Mouse (Mus musculus): ENCODE data around the gene Rnf20. TPM values are rescaled to one million over a fixed set of nuclear protein-coding genes. Genes with fewer than 3 reads are reported as not detected.
"Not testable (repeated sequence)": the region's sequence is repeated elsewhere in the genome, so short reads cannot be mapped to it uniquely, and the experiment has no call there.

Gene Rnf20
- 10 to 100 TPM; 70.9 to 73.0 TPM for total RNA-seq (2021)

DNA sequence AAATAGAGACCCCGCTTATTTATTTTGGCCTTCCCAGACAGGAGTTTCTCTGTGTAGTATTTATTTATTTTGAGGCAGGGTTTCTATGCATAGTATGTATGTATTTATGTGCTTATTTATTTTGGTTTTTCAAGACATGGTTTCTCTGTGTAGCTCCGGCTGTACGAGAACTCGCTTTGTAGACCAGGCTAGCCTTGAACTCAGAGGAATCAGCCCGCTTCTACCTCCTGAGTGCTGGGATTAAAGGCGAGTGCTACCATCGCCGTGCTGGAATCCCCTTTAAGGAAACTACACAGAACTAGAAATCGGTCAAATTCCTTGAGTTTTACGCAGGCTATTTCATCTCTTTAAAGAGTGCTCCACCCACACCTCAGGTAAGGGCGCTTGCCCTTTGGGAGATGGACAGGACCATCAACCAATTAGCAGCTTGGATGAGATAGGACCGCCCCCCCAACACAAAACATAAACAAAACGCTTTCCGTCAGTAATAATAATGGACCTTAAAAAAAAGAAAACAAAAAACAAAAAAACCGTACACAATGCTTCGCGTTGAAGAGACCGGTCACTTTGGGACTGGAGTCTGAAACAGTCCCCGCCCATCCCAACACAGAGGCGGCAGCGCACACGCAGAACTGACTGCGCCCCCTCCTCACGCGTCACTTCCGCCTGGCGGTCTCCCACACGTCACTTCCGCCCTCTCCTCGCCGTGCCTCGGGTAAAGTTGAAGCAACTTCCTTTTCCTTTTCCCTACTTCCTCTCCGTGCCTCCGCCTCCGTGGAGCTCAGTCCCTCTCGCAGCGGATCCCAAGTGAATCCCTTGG lies at the start of gene Rnf20:
Gene Rnf20 (plus strand): TSS at position 688 of the 820 bp plus-strand sequence.
- intact Hi-C loops (cut with DNase I): no loop called here

DNA sequence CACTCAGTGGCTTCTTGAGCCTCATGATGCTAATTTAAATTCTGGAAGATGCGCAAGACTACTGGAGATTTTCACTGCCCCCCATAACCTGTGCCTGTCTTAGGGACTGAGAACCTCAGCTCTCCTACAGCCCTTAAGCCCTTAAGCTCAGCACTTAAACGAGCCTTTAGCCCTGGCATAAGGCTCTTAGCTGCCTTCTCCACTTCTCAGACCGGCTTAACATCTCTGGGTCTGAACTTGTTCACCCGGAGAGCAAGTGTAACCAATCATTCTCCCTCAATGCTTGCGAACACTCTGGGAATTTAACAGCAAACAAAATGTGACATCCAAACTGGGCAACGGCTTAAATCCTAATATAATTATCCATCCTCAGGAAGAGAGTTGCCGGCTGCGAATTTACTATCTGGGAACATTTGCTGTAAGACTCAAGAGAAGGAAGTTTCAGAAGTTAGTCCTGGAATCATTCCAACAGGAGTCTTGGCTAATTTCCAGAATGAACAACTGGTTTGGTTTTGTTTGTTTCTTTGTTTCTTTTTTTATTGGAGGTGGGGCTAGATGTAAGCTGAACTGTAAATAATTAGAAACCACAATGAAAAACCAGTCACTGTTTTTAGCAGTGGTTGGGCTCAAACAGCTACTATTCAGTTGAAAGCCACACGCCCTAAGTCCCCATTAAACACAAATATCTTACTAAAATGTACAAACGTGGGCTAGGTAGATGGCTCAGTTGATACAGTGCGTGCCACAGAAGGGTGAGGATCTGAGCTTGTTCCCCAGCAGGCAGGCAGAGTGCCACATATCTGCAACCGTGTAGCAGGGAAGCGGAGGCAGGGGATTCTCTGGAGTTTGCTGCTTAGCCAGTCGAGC lies 47.6 kb upstream of the Rnf20 start:
- intact Hi-C loops (cut with DNase I): no loop called here
- no peak for DNase-seq (ENCODE audit: extremely low spot score in 1 of 2, low spot score in 2 of 2)

More for the DNA sequence above, at the start of gene Rnf20:
- peak; percentile 97 for DNase-seq (ENCODE audit: extremely low spot score in 1 of 2, low spot score in 2 of 2)

DNA sequence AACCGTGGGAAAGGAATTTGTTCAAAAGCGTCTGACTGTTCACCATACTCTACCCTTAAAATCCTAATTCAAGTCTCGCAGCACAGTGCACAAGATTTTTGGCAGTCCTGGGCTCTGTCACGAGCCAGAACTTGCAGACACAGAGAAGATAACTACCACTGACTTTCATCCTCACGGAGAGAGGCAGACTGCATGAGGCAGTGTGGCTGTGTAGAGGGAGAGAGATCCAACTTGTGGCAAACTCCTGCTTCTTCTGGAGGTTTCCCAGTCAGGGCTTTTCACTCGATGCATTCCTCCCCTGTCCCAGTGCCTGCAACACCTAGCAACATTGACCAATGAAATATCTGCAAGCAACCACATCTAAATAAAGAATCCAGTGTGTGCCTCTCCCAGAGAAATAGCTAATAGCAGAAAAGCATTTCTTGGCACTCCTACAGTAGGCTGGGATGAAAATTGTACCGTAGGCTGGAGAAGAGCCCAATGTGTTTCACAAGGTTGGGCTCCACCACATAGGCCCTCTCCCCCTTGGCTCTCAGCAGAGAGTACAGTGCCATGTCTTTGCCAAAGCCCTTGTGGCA lies 46.2 kb upstream of the Rnf20 start:
- DNase-seq (ENCODE audit: extremely low spot score in 1 of 2, low spot score in 2 of 2): no peak
- intact Hi-C loops (cut with DNase I): no loop called here

DNA sequence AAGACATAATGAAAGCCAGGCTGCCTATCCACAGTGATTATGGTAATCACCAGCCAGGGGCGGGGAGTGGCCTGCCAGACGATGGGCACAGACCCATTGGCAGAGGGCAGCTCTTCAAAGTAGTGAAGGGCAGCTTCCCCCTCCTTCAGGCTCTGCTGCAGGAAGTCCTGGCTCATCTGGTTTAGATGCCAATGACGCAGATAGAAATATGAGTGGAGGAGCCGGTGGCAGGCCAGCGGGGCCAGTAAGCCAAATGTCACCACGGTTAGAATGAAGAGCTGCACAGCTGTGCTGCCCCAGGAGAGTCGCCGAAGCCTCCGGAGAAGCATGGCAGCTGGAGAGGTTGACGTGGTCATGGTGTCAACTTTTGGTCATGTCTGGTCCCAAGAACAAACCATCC lies 45.0 kb upstream of the Rnf20 start:
- no peak for DNase-seq (ENCODE audit: extremely low spot score in 1 of 2, low spot score in 2 of 2)
- intact Hi-C loops (cut with DNase I): no loop called here

DNA sequence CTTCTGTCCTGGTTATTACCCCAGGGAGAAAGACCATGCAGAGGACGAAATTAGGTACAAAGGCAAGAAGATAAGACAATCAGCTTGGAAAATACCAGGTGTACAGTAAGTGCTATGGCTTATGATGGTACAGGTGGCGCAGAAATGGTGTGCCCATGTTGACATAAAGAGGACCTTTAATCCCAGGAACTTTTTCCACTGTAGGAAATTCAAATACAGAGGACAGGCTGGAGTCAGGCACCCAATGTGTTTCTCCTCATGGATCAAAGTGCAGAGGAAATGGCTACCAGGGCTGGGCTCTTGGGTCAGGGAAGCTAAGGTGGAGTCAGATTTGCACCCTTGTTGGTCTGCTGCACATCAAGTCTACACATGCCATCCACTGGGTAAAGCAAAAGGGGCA lies 41.7 kb upstream of the Rnf20 start:
- DNase-seq (ENCODE audit: extremely low spot score in 1 of 2, low spot score in 2 of 2): no peak
- intact Hi-C loops (cut with DNase I): no loop called here

DNA sequence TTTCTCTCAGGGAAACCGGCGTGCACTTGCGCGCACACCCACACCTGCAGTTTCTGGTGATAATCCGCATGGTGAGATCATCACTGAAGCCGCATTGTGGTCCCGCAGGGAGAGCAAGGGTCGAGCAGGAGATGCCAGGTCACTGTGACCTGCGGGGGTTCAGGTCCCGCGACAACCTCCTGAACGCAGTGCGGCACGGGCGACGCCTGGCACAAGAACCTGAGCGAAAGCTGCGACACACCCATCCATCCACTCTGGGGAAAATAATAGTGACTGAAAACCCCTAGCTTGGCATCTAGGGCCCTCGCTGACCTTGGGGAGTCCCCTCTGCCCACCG lies 35.0 kb upstream of the Rnf20 start:
- intact Hi-C loops (cut with DNase I): no loop called here
- no peak for DNase-seq (ENCODE audit: extremely low spot score in 1 of 2, low spot score in 2 of 2)

DNA sequence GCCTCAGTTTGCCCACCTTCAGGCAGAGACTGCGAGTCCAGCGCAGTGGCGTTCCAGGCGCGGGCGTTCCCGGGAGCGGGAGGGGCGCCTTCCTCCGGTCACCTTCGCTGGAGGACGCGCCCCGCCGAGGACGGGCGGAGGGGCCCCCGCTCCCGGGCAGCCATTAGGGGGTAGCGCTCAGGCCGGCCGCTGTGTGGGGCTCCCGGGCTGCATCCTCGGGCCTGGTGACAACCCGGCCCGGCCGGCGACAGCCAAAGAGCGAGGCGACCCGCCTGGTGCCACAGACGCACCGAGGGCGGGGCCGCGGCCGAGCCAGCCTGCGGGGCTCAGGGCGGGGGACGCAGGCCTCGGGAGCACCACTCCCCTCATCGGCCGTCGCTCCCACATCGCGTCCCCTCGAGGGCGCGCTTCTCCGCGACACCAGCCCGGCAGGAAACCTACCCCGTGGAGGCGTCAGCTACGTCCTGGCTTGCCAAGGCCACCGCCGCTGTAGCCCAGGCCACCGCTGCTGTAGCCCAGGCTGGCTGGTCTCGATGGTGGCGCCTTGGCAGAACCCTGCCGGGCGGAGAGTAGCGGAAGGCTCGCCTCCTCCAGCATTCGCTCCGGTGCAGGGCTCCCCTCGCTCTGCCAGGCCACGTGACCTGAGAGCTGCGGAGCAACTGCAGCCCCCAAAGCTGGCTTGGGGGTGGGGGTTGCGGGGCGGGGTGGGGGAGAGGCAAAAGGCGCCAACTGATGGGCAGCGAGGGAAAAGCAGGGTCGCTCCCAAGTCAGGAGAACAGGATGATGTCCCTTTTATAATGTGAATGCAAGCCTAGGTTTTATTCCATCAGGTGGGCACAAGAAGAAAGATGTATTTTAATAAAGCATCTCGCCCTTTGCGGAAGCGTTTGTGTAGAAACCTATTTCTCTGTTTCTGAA lies 34.4 kb upstream of the Rnf20 start, which contains the start of gene Tmem246:
Gene Tmem246 (minus strand): TSS at position 694 of the 918 bp plus-strand sequence.
- DNase-seq (ENCODE audit: extremely low spot score in 1 of 2, low spot score in 2 of 2): peak; percentile 62 to 87
- intact Hi-C loops (cut with DNase I): no loop called here

DNA sequence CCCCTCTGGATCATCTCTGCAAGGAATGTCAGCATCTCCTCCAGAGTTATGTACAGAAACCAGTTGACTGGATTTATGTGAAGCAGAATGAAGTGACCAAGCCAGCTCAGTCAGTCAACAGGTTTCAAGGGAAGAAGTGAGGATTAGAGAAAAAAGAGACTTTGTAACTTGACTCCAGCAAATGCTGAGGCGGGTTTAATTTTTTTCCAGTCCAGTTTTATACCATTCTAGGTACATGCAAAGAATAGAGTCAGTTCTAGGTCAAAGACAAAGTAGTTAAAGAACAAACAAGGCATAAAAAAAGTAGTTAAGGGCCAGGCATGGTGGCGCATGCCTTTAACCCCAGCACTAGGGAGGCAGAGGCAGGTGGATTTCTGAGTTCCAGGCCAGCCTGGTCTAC lies 28.6 kb upstream of the Rnf20 start:
- intact Hi-C loops (cut with DNase I): no loop called here
- DNase-seq (ENCODE audit: extremely low spot score in 1 of 2, low spot score in 2 of 2): no peak

DNA sequence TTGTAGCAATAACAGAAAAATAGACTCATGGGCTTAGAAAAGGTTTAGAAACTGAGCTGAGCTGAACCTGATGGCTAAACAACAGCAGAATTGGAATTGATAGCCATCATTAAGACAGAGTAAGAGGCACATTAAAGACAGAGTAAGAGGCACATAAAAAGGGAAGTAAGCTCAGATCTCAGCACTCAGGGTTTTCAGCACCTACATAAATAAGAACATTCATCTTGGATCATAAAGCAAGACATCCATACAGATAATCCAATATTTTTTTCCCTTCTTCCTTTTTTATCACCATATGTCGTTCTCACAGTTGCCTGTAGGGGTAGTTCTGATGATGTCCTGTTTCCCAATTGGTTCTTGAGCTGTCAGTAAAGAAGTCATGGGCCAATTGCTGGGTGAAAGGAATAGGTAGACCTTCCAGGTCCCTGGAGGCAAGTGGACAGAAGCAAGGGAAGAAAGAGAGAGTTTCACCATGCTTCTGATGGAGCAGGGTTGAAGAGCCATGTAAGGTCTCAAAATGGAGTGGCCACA lies 27.7 kb upstream of the Rnf20 start:
- DNase-seq (ENCODE audit: extremely low spot score in 1 of 2, low spot score in 2 of 2): no peak
- intact Hi-C loops (cut with DNase I): no loop called here

DNA sequence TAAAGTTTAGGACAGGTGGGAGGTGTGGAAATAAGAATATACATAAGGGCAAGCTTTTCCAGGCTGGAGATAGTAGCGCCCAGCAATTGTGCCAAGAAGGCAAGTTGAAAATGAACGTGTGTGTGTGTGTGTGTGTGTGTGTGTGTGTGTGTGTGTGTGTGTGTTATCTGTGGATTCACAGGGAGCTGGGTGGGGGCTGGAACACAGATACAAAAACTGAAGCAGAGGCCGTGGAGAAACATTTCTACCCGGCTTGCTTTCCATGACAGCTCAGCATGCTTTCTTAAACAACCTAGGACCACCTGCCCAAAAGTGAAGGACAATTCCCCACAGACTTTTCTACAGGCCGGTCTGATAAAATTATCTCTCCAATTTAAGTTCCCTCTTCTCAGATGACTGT lies 27.2 kb upstream of the Rnf20 start:
- intact Hi-C loops (cut with DNase I): no loop called here
- no peak for DNase-seq (ENCODE audit: extremely low spot score in 1 of 2, low spot score in 2 of 2)

DNA sequence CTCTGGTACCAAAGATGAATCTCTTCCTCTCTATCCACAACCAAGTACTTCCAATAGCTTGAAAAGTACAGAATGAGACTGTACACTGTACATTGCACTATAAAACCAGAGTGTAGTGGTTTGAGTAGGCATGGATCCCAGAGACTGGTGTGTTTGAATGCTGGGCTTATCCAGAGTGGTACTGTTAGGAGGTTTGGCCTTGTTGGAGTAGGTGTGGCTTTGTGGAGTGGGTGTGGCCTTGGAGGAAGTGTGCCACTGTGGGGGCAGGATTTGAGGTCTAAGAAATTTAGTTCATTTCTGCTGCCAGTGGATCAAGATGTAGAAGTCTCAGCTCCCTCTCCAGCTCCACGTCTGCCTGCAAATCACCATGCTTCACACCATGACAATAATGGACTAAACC lies 26.3 kb upstream of the Rnf20 start:
- no peak for DNase-seq (ENCODE audit: extremely low spot score in 1 of 2, low spot score in 2 of 2)
- intact Hi-C loops (cut with DNase I): no loop called here

DNA sequence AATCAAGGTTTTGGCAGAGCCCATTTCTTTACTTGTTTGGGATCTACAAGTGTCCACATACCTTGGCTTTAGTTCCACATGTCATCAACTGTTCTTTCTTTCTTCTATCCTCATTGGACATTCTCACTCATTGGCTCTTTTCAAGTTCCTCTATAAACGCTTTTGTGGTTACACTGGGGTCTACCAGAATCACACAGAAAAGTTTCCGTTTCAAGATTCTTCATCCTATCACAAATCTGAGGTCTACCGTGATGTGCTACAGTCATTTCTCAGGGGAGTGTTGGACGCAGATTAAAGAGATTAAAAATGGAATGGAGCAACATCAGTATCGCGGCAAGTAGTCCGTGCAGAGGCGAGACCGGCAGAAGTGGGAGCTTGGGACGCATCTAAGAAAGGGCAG lies 14.9 kb upstream of the Rnf20 start:
- DNase-seq (ENCODE audit: extremely low spot score in 1 of 2, low spot score in 2 of 2): no peak
- intact Hi-C loops (cut with DNase I): no loop called here

DNA sequence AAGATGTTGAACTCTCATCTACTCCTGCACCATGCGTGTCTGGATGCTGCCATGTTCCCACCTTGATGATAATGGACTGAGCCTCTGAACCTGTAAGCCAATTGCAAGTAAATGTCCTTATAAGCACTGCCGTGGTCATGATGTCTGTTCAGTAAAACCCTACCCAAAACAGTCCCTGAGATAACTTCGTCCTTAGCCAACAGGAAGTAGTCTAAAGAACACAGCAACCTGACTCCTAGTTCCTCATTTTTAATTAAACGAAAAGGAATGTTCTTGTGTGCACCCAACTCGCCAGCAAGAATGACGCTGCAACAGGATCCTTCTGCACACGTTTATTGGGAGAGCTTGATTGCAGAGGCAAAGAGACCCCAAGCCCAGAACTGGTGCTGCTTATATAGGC lies 11.9 kb upstream of the Rnf20 start:
- DNase-seq (ENCODE audit: extremely low spot score in 1 of 2, low spot score in 2 of 2); intact Hi-C loops (cut with DNase I): not testable (repeated sequence)

DNA sequence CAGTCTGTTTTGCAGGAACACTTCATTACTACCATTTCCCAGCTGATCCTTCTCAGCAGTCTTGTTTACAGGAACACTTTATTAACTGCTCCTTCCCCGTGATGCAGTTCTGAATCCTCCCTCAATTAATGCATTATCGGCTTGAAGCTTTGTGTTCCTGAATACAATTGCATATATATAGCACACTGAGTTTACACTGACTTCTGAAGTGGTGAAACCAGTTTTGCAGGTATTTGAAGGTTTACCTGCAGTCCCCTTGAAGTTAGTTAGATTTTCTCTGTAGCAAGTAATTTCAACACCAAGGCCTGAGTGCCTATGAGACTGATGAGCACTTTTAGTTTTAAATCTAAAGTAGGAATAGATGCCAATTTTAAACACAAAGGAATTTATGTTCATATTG lies 9.5 kb upstream of the Rnf20 start:
- intact Hi-C loops (cut with DNase I): no loop called here
- no peak for DNase-seq (ENCODE audit: extremely low spot score in 1 of 2, low spot score in 2 of 2)

DNA sequence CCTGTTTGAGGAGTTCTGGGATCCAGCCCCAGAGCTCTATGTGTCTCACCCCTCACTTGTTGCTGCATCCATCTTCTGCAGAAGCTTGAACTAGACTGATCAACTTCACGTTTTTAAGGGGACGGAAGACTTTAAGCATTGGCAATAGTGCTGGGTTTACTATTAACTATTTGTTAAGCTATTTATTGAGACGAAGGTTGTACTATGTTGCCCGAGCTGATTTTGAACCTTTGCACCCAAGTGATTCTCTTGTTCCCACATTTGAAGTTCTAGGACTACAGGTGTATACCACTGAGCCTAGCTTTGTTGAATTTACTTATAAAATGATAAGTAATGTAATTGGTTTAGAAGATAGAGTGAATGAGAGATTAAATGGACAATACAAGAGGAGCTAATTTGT lies 7.9 kb upstream of the Rnf20 start:
- DNase-seq (ENCODE audit: extremely low spot score in 1 of 2, low spot score in 2 of 2): no peak
- intact Hi-C loops (cut with DNase I): no loop called here

DNA sequence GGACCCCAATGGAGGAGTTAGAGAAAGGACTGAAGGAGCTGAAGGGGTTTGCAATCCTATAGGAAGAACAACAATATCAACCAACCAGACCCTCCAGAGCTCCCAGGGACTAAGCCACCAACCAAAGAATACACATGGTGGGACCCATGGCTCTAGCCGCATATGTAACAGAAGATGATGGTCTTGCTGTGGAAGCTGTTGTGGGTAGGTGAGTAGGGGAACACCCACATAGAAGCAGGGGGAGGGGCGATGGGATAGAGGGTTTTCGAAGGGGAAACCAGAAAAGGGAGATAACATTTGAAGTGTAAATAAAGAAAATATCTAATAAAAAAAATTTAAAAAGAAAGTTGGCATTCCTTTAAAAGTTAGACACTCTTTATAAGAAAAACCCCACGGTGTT lies 6.8 kb upstream of the Rnf20 start:
- not testable (repeated sequence) for DNase-seq (ENCODE audit: extremely low spot score in 1 of 2, low spot score in 2 of 2)
- intact Hi-C loops (cut with DNase I): loop anchor here (5.0 kb wide), 1 partner anchor 103 kb away; the partner anchor contains the start of genes Mrpl50 and Zfp189

DNA sequence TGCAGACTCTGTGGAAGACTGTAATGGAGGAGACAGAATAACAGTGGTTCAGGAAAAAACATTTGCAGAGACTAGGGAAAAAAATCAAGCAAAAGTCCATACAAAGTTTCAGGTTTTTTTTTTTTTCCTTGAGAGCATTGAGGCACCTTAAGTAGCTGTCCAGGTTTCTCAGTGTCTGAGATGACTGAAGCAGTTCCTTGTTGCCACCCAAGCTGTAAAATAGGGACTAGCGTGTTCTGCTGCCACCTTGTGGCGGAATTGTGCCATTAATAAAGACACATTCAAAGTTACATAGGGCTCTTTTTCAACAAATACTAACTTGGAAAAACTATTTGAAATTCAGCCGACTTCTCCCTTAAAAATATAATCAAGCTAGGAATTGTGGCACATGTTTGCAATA lies 4.8 kb upstream of the Rnf20 start:
- DNase-seq (ENCODE audit: extremely low spot score in 1 of 2, low spot score in 2 of 2): peak; percentile 71 to 80
- intact Hi-C loops (cut with DNase I): loop anchor here (1.0 to 5.0 kb wide), 3 partner anchors 60 to 936 kb away; partner anchors contain the start of genes Mrpl50 and Zfp189

DNA sequence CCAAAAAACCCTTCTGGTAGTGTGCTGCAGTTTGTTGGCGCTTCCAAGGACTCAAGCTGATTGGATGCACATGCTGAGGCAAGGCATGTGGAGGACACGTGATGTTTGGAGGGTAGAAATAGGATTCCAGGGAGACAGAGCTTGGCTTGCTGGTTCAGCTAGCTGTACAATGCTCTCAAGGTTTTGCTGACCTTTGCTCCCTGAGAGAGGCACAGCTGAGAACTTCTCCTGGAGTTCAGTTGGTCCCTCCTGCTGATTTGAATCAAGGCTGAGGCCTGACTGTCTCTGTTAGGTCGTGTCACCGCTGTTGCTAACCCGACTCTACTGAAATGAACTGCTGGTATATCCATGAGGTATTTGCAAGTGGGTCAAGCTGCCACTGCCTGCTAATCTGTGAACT lies 2.9 kb upstream of the Rnf20 start:
- no peak for DNase-seq (ENCODE audit: extremely low spot score in 1 of 2, low spot score in 2 of 2)
- intact Hi-C loops (cut with DNase I): loop anchor here (5.0 kb wide), 1 partner anchor 107 kb away; the partner anchor contains the start of genes Mrpl50 and Zfp189

All from left cerebral cortex, postnatal 10 days (tissue).